Mouse (Mus musculus) neural tube, embryonic 15.5 days (tissue): ENCODE results near the gene Myt1. TPM values are rescaled to one million over a fixed set of nuclear protein-coding genes. Genes with fewer than 3 reads are reported as not detected.

Experiments used
- ATAC-seq: fragments of 200-750 bp; cut with Nextera tagmentation; 2 replicates; pipeline ENCODE4 v1.8.0; 2017; ENCODE audit warnings: mild to moderate bottlenecking, moderate TSS enrichment, moderate library complexity; ENCODE audit not compliant: low FRiP score
- H3K27ac ChIP-seq: fragments of 300-500 bp; sonication (generic); replicated peaks from 2 replicates; pipeline ENCODE4 v1.5.1; 2015; ENCODE audit warnings: mild to moderate bottlenecking, inconsistent platforms
- H3K27me3 ChIP-seq: fragments of 300-500 bp; sonication (generic); replicated peaks from 2 replicates; pipeline ENCODE4 v1.6.1; 2015; ENCODE audit warnings: inconsistent platforms
- H3K36me3 ChIP-seq: fragments of 300-500 bp; sonication (generic); 2 replicates; pipeline ENCODE4 v1.6.1; 2015; ENCODE audit warnings: inconsistent platforms
- H3K4me1 ChIP-seq: fragments of 300-500 bp; sonication (generic); 2 replicates; pipeline ENCODE4 v1.6.1; 2015; ENCODE audit warnings: inconsistent platforms
- H3K4me2 ChIP-seq: fragments of 300-500 bp; sonication (generic); 2 replicates; pipeline ENCODE4 v1.6.1; 2015; ENCODE audit warnings: inconsistent platforms, mild to moderate bottlenecking, moderate library complexity
- H3K4me3 ChIP-seq: fragments of 300-500 bp; sonication (generic); replicated peaks from 2 replicates; pipeline ENCODE4 v1.5.1; 2015; ENCODE audit warnings: mild to moderate bottlenecking, inconsistent platforms
- H3K9ac ChIP-seq: fragments of 300-500 bp; sonication (generic); replicated peaks from 2 replicates; pipeline ENCODE4 v1.6.1; 2015; ENCODE audit warnings: mild to moderate bottlenecking, inconsistent platforms
- H3K9me3 ChIP-seq: fragments of 300-500 bp; sonication (generic); replicated peaks from 2 replicates; pipeline ENCODE4 v1.6.1; 2016; ENCODE audit warnings: inconsistent platforms
- WGBS: fragments of 180-500 bp; shearing (Covaris S2); methylation state at CpG from one replicate; pipeline ENCODE4 v1.1.7; 2015; ENCODE audit warnings: mixed read lengths; 5-methylcytosine and 5-hydroxymethylcytosine counted together
- polyA plus RNA-seq: library from polyadenylated mRNA; unstranded; fragments of >200 nt; fragmentation: Nextera tagmentation; extraction: Ambion mirVana; gene quantifications from 2 replicates; pipeline ENCODE4 v1.2.1, GENCODE M21; 2015

The Myt1 gene
- polyA plus RNA-seq, 1 experiment from 2014 or later: 15.1 TPM

- Histone ChIP-seq H3K4me3 (no peak overlapping the region), H3K36me3 (no peaks in the 10 kb centered on the region), H3K9ac (no peak overlapping the region), H3K9me3 (no peaks in the 10 kb centered on the region), H3K4me1 (peaks cover 19% of the 10 kb centered on the region), H3K4me2 (no peak overlapping the region), H3K27ac (no peak overlapping the region), H3K27me3 (no peaks in the 10 kb centered on the region)
- ATAC-seq: no peak
- 68% methylated on average over 2 of the region's 2 CpGs for WGBS
Observed at GRCm38 (mm10) chr2:181758147-181758725, 4.9 kb upstream of the Myt1 start.

- no peaks in the 10 kb centered on the region for H3K27me3 ChIP-seq
- peaks cover 27% of the 10 kb centered on the region for H3K4me1 ChIP-seq
- H3K4me3 ChIP-seq: no peak overlapping the region
- 0 out of 2 replicates have a peak overlapping the region, but pooled peaks have one; percentile 7 for H3K27ac ChIP-seq
- H3K36me3 ChIP-seq: no peaks in the 10 kb centered on the region
- H3K4me2 ChIP-seq: no peak overlapping the region
- no peak overlapping the region for H3K9ac ChIP-seq
- 6% methylated on average over 4 of the region's 4 CpGs for WGBS
- no peaks in the 10 kb centered on the region for H3K9me3 ChIP-seq
- peak; percentile 30; the same call in 1 of the 2 replicates for ATAC-seq
Observed at GRCm38 (mm10) chr2:181759041-181759440, 4.1 kb upstream of the Myt1 start.

DNA sequence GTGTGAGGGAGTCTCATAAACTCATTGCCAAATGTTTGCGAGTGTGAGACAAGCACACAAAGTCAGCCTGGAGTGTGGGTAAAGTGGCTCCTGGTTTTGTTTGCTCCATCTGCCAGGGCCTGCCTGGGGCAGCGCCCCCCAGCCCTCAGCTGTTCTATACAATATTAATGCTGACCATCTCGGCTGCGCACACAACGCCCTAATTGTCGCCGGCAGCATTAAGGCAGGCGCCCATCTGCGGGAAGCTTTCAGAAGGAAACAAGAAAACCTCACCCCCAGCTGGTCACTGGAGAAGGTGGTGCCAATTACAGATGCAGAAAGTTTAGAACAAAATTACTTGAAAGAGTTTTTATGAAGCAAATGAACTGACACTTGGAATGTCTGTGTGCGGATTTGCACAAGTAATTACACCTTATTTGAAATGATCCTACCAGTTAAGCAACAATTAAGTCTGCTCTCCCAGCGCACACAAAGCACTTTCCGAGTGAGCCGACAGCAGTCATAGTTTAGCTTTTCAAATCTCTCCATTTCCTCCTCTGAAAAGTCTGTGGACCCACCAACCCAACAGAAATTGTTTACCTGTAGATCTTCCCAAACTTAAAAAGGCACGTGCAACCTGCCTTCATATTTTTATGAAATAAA is 875 bp downstream of the Myt1 start:
- 10% methylated on average over 14 of the region's 14 CpGs for WGBS

GRCm38 (mm10) chr2:181764600-181764999 is 1.5 kb downstream of the Myt1 start:
- peaks cover 49% of the 10 kb centered on the region for H3K4me1 ChIP-seq
- H3K36me3 ChIP-seq: no peaks in the 10 kb centered on the region
- H3K9me3 ChIP-seq: no peaks in the 10 kb centered on the region
- no peaks in the 10 kb centered on the region for H3K27me3 ChIP-seq
- no peak for ATAC-seq
- H3K27ac ChIP-seq: peak overlapping the region; percentile 81
- 0 out of 2 replicates have a peak overlapping the region, but pooled peaks have one; percentile 15 for H3K4me3 ChIP-seq
- H3K9ac ChIP-seq: peak overlapping the region; percentile 28; the same call in 1 of the 2 replicates
- under 1% methylated on average over 10 of the region's 10 CpGs for WGBS
- H3K4me2 ChIP-seq: peak overlapping the region; percentile 62

More for the DNA sequence above, 875 bp downstream of the Myt1 start:
- H3K4me2 ChIP-seq: peak overlapping the region; percentile 62
- ATAC-seq: no peak
- no peaks in the 10 kb centered on the region for H3K36me3 ChIP-seq
- peak overlapping the region; percentile 81 for H3K27ac ChIP-seq
- H3K9ac ChIP-seq: no peak overlapping the region
- no peaks in the 10 kb centered on the region for H3K9me3 ChIP-seq
- no peaks in the 10 kb centered on the region for H3K27me3 ChIP-seq
- H3K4me3 ChIP-seq: peak overlapping the region; percentile 15; the same call in 1 of the 2 replicates
- H3K4me1 ChIP-seq: peaks cover 48% of the 10 kb centered on the region

GRCm38 (mm10) chr2:181765251-181765650 is 2.1 kb downstream of the Myt1 start:
- 27% methylated on average over 4 of the region's 4 CpGs for WGBS
- H3K36me3 ChIP-seq: no peaks in the 10 kb centered on the region
- no peaks in the 10 kb centered on the region for H3K27me3 ChIP-seq
- no peak overlapping the region; the same call in 1 of the 2 replicates for H3K9ac ChIP-seq
- peaks cover 54% of the 10 kb centered on the region for H3K4me1 ChIP-seq
- peak overlapping the region; percentile 81 for H3K27ac ChIP-seq
- no peak overlapping the region for H3K4me3 ChIP-seq
- ATAC-seq: no peak
- peak overlapping the region; percentile 62 for H3K4me2 ChIP-seq
- H3K9me3 ChIP-seq: no peaks in the 10 kb centered on the region

DNA sequence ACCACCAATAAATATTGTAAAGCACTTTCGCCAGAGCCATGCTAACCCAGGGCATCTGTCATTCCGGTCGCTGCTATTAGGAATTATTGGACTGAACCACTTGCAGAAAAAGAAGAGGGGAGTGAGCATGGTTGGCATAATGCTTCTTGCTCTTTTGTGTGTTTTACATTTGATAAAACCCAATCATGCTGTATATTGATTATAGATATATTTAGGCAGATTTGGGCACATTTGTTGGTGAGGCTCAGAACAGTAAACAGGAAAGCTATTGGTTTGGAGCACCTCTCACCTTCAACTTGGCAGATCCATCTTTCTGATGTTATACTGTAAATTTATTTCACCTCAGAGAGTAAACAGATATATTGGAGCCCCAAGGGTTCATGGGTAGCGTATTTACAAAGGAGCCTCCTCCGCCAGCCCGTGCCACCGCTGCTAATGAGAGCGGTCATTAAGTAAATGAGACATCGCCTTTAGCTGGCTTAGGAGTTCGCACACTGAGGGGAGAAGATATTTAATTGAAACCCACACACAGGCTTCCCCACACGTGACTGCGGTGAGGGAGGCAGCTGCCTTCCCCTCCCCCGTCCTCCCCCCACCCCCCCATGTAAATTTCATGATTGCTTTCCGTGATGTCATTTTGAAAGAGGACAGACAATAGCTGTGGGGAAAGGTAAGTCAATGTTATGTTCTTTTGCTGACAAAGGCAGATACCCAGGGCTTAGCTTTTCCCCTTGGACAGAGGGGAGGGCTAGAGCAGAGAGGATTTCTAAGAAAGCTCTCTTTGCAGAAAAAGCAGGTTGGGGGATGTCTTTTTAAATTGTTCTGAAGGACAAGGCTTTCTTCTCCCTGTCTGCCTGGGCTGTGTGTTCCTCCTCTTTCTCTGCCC is 3.8 kb downstream of the Myt1 start:
- peak overlapping the region; percentile 51 for H3K4me3 ChIP-seq
- no peaks in the 10 kb centered on the region for H3K36me3 ChIP-seq
- 13% methylated on average over 14 of the region's 14 CpGs for WGBS
- peaks cover 60% of the 10 kb centered on the region for H3K4me1 ChIP-seq
- peak overlapping the region; percentile 62 for H3K4me2 ChIP-seq
- H3K27ac ChIP-seq: peak overlapping the region; percentile 90
- peak; percentile 84 for ATAC-seq
- H3K27me3 ChIP-seq: no peaks in the 10 kb centered on the region
- H3K9me3 ChIP-seq: no peaks in the 10 kb centered on the region
- H3K9ac ChIP-seq: peak overlapping the region; percentile 55

- no peaks in the 10 kb centered on the region for H3K27me3 ChIP-seq
- H3K4me2 ChIP-seq: peak overlapping the region; percentile 62
- H3K4me1 ChIP-seq: peaks cover 62% of the 10 kb centered on the region
- H3K36me3 ChIP-seq: no peaks in the 10 kb centered on the region
- peak overlapping the region; percentile 51 for H3K4me3 ChIP-seq
- no peaks in the 10 kb centered on the region for H3K9me3 ChIP-seq
- peak overlapping the region; percentile 49; the same call in 1 of the 2 replicates for H3K27ac ChIP-seq
- no peak for ATAC-seq
- H3K9ac ChIP-seq: peak overlapping the region; percentile 32
Observed at GRCm38 (mm10) chr2:181768451-181768850, 5.3 kb downstream of the Myt1 start.

DNA sequence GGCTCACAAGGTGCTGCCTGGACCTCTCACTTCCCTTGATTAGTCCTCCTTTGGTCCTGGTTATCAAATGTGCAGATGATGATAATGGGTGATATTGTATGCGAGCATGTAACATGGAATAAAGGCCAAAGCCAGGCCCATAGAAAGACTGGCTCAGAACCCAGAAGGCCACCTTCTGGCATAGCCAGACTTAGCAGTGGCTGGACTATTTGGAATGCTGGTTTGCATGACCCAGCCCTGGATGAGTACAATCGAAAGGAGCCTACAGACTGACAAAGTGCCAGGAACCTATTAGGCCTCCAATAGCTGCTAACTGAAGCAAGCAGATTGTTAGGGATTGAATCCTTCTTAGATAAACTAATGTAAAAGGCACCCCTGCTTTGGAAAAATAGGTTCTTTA is 6.3 kb downstream of the Myt1 start:
- no peaks in the 10 kb centered on the region for H3K36me3 ChIP-seq
- 51% methylated on average over 2 of the region's 2 CpGs for WGBS
- peak overlapping the region; percentile 32; the same call in 1 of the 2 replicates for H3K9ac ChIP-seq
- ATAC-seq: no peak
- no peaks in the 10 kb centered on the region for H3K9me3 ChIP-seq
- H3K4me1 ChIP-seq: peaks cover 61% of the 10 kb centered on the region
- H3K4me2 ChIP-seq: peak overlapping the region; percentile 62
- H3K27ac ChIP-seq: peak overlapping the region; percentile 49
- H3K27me3 ChIP-seq: no peaks in the 10 kb centered on the region
- H3K4me3 ChIP-seq: peak overlapping the region; percentile 51

- Histone ChIP-seq H3K9me3 (no peaks in the 10 kb centered on the region), H3K27ac (no peak overlapping the region), H3K4me2 (no peak overlapping the region), H3K4me1 (peaks cover 49% of the 10 kb centered on the region), H3K4me3 (no peak overlapping the region), H3K27me3 (no peaks in the 10 kb centered on the region), H3K36me3 (no peaks in the 10 kb centered on the region), H3K9ac (no peak overlapping the region)
- ATAC-seq: no peak
- WGBS: 53% methylated on average over 2 of the region's 2 CpGs
Observed at GRCm38 (mm10) chr2:181773203-181773602, 10.1 kb downstream of the Myt1 start.

- H3K4me3 ChIP-seq: no peak overlapping the region
- no peak overlapping the region for H3K27ac ChIP-seq
- H3K4me1 ChIP-seq: peaks cover 31% of the 10 kb centered on the region
- ATAC-seq: no peak
- no peaks in the 10 kb centered on the region for H3K36me3 ChIP-seq
- H3K9me3 ChIP-seq: no peaks in the 10 kb centered on the region
- no peaks in the 10 kb centered on the region for H3K27me3 ChIP-seq
- H3K9ac ChIP-seq: no peak overlapping the region
- no peak overlapping the region for H3K4me2 ChIP-seq
- WGBS: 58% methylated on average over 1 of the region's 1 CpGs
Observed at GRCm38 (mm10) chr2:181775786-181776185, 12.7 kb downstream of the Myt1 start.

DNA sequence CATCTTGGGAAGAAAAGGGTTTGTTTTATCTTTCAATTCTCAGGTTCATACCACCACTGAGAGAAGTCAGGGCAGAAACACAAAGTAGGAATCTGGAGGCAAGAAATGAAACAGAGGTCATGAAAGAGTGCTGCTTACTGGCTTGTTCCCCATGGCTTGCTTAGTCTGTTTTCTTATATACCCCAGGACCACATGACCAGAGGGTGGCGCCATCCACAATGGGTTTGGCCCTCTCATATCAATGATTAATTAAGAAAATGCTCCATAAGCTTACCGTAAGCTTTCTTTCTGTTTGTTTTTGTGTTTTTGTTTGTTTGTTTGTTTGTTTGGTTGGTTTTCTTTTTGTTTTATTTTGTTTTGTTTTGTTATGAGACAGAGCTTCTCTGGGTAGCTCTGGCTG is 14.6 kb downstream of the Myt1 start:
- Histone ChIP-seq H3K27me3 (no peaks in the 10 kb centered on the region), H3K4me1 (peaks cover 31% of the 10 kb centered on the region), H3K9ac (no peak overlapping the region), H3K36me3 (peaks cover 4% of the 10 kb centered on the region; the same call in 1 of the 2 replicates), H3K4me2 (no peak overlapping the region), H3K27ac (no peak overlapping the region), H3K4me3 (no peak overlapping the region), H3K9me3 (no peaks in the 10 kb centered on the region)
- 59% methylated on average over 2 of the region's 2 CpGs for WGBS
- ATAC-seq: no peak
